Mouse (Mus musculus) intestine, postnatal 0 days (tissue): ENCODE measurements around the gene Ndufa11. TPM values are rescaled to one million over a fixed set of nuclear protein-coding genes. Genes with fewer than 3 reads are reported as not detected.

Experiments used
- ATAC-seq: fragments of 200-750 bp; cut with Nextera tagmentation; 2 replicates; pipeline ENCODE4 v1.8.0; 2017; ENCODE audit warnings: mild to moderate bottlenecking, moderate TSS enrichment, moderate library complexity
- H3K27ac ChIP-seq: fragments of 300-500 bp; sonication (generic); 2 replicates; pipeline ENCODE4 v1.5.1; 2014; ENCODE audit warnings: mild to moderate bottlenecking, low read depth, low read length, moderate library complexity
- H3K27me3 ChIP-seq: fragments of 300-500 bp; sonication (generic); replicated peaks from 2 replicates; pipeline ENCODE4 v1.6.1; 2014; ENCODE audit warnings: low read length, mixed read lengths; ENCODE audit not compliant: control insufficient read depth, insufficient read depth
- H3K36me3 ChIP-seq: fragments of 300-500 bp; sonication (generic); 2 replicates; pipeline ENCODE4 v1.6.1; 2014; ENCODE audit warnings: mild to moderate bottlenecking, moderate library complexity; ENCODE audit not compliant: control insufficient read depth, insufficient read depth
- H3K4me1 ChIP-seq: fragments of 300-500 bp; sonication (generic); replicated peaks from 2 replicates; pipeline ENCODE4 v1.6.1; 2014; ENCODE audit warnings: antibody characterized with exemption, low read length, mixed read lengths; ENCODE audit not compliant: control insufficient read depth, insufficient read depth
- H3K4me2 ChIP-seq: fragments of 300-500 bp; sonication (generic); replicated peaks from 2 replicates; pipeline ENCODE4 v1.6.1; 2014; ENCODE audit warnings: low read depth, mild to moderate bottlenecking, moderate library complexity
- H3K4me3 ChIP-seq: fragments of 300-500 bp; sonication (generic); 2 replicates; pipeline ENCODE4 v1.5.1; 2014; ENCODE audit warnings: low read depth, low read length
- H3K9ac ChIP-seq: fragments of 300-500 bp; sonication (generic); 2 replicates; pipeline ENCODE4 v1.6.1; 2014; ENCODE audit warnings: mild to moderate bottlenecking, low read depth, low read length
- H3K9me3 ChIP-seq: fragments of 300-500 bp; sonication (generic); 2 replicates; pipeline ENCODE4 v1.6.1; 2016; ENCODE audit warnings: mixed run types; ENCODE audit not compliant: control insufficient read depth
- CTCF ChIP-seq: sonication (generic); IDR thresholded peaks from 2 replicates; pipeline ENCODE4 v1.5.1; 2016; ENCODE audit warnings: low read depth, mild to moderate bottlenecking, control low read depth, antibody characterized with exemption, moderate library complexity
- WGBS: fragments of 180-500 bp; shearing (Covaris S2); extraction: QIAGEN DNeasy Blood & Tissue Kit; methylation state at CpG from one replicate; pipeline ENCODE4 v1.1.7; 2014; 5-methylcytosine and 5-hydroxymethylcytosine counted together
- polyA plus RNA-seq: library from polyadenylated mRNA; unstranded; fragments of >200 nt; fragmentation: Nextera tagmentation; extraction: Ambion mirVana; gene quantifications from 2 replicates; pipeline ENCODE4 v1.2.1, GENCODE M21; 2015

Gene Ndufa11
- polyA plus RNA-seq, 1 experiment from 2014 or later: 718 TPM

DNA sequence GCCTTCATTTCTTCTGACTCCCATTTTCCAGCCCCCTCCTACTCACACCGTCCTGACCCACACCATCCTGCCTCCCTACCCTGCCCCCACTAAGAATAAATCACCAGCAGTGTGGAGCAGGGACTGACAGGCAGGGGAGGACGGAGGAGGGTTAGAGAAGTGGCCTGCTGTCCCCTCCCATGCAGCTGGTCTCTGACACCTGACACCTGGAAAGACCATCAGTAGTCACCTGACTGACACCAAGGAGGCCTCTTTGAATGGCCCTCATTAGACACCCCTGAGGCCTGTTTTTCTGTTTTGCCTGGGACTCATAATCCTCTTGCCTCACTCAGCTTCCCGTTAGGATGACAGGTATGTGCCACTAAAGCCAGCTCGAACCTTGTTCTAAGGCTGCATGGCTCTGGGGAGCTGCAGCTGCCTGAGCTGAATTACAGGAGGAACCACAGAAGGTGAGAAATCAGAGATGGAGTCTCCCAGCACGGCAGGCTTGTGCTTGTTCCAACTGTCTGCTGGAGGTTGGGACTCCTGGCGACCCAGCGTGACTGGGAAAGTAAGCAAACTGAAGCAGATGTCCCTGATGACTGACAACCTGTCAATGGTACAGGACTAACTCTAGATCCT is 9.6 kb downstream of the Ndufa11 start:
- WGBS: 12% methylated on average over 7 of the region's 7 CpGs
- Histone ChIP-seq H3K4me1 (peaks cover 9% of the 10 kb centered on the region), H3K9me3 (no peaks in the 10 kb centered on the region), H3K9ac (0 out of 2 replicates have a peak overlapping the region, but pooled peaks have one; percentile 3), H3K4me3 (no peak overlapping the region), H3K4me2 (peak overlapping the region; percentile 46; the same call in 1 of the 2 replicates), H3K27ac (no peak overlapping the region), H3K36me3 (peaks cover 18% of the 10 kb centered on the region), H3K27me3 (no peaks in the 10 kb centered on the region)
- no peak for TF ChIP-seq CTCF
- ATAC-seq: 0 out of 2 replicates have a peak, but pooled peaks have one; percentile 20

DNA sequence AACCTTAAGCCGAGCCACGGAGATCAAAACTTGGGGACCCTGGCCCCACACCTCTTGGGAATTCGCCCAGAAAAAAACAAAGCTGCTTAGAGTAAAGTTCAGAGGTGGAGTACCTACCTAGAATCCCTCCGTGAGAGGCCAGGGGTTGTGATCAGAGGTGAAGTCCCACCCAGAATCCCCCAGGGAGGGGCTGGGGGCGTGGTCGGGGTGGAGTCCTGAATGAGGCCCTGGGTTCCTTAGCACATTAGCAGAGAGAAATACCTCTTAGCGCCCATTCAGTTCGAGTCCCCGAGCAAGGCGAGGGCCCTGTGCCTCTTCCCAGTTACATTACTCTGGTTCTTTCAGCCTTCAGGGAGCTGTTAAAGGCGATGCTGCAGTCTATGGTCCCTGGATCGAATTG is 10.1 kb downstream of the Ndufa11 start:
- ATAC-seq: peak; percentile 24; the same call in 1 of the 2 replicates
- TF ChIP-seq CTCF: no peak
- H3K27me3 ChIP-seq: no peaks in the 10 kb centered on the region
- H3K27ac ChIP-seq: no peak overlapping the region
- H3K4me1 ChIP-seq: peaks cover 9% of the 10 kb centered on the region
- no peak overlapping the region for H3K4me3 ChIP-seq
- peaks cover 13% of the 10 kb centered on the region for H3K36me3 ChIP-seq
- 0 out of 2 replicates have a peak overlapping the region, but pooled peaks have one; percentile 3 for H3K9ac ChIP-seq
- peak overlapping the region; percentile 46 for H3K4me2 ChIP-seq
- no peaks in the 10 kb centered on the region for H3K9me3 ChIP-seq
- WGBS: 8% methylated on average over 12 of the region's 12 CpGs

DNA sequence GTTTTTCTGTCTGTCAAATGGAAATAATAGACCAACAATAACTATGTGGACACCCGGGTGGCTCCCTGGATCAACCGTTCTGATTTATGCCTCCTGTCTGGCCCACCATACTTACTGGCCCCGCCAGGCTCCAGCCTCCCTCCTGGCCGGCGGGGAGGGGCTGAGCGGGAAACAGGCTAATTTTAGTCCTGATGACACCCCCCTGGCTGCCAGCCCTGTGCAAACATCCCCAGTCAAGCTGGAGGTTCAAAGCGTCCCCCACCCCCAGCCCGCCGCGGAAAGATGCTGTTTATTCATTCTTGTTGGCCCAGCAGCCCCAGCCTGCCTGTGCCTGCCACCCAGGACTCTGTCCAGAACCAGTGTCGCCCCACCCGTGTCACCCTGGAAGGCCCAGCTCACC is 10.6 kb downstream of the Ndufa11 start:
- no peak overlapping the region for H3K27ac ChIP-seq
- H3K27me3 ChIP-seq: no peaks in the 10 kb centered on the region
- H3K36me3 ChIP-seq: peaks cover 8% of the 10 kb centered on the region
- peak; percentile 21; the same call in 1 of the 2 replicates for ATAC-seq
- H3K4me3 ChIP-seq: no peak overlapping the region
- 0 out of 2 replicates have a peak overlapping the region, but pooled peaks have one; percentile 3 for H3K9ac ChIP-seq
- peak overlapping the region; percentile 46 for H3K4me2 ChIP-seq
- H3K9me3 ChIP-seq: no peaks in the 10 kb centered on the region
- H3K4me1 ChIP-seq: peaks cover 9% of the 10 kb centered on the region
- TF ChIP-seq CTCF: no peak; the same call in 1 of the 2 replicates
- WGBS: 6% methylated on average over 12 of the region's 12 CpGs

DNA sequence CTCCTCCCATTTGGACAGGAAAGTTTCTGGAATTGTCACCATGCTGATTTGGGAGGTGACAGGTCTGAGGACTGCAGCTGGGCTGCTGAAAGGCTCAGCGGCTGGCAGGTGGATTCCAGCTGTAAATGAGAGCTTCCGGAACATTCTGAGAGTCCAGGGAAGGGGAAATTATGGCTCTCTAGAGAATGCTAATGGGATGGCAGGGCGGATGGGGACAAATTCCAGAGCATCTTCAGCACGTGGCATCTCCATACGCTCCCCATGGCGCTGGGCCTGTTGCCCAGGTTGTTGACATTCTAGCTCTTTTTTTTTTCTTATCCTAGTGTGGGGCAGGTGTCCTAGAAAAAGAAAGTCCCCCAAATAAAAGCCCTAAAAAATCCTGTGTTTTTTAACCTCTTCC is 11.6 kb downstream of the Ndufa11 start:
- no peaks in the 10 kb centered on the region for H3K9me3 ChIP-seq
- TF ChIP-seq CTCF: no peak
- H3K4me2 ChIP-seq: no peak overlapping the region
- H3K27me3 ChIP-seq: no peaks in the 10 kb centered on the region
- H3K4me3 ChIP-seq: no peak overlapping the region
- H3K36me3 ChIP-seq: 0 out of 2 replicates have a peak, but pooled peaks cover under 1% of the 10 kb centered on the region
- no peak for ATAC-seq
- no peak overlapping the region for H3K9ac ChIP-seq
- WGBS: 48% methylated on average over 6 of the region's 6 CpGs
- H3K27ac ChIP-seq: no peak overlapping the region
- peaks cover 9% of the 10 kb centered on the region for H3K4me1 ChIP-seq

DNA sequence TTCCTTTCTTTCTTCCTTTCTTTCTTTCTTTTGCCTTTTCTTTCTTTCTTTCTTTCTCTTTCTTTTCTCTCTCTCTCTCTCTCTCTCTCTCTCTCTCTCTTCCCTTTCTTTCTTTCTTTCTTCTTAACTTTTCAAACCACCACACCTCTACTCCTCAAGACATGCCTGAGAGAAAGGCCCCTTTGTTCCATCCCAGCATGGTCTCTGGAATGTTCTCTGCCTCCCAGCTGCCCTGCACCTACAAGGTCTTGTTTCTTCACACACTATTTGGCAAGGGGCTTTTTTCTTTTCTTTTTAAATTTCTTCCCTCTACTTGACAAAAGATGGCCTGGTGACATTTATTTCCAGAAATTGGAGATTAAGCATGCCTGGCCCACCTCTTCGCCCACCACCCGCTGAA is 12.1 kb downstream of the Ndufa11 start:
- Histone ChIP-seq H3K9ac (no peak overlapping the region), H3K27ac (no peak overlapping the region)
- 86% methylated on average over 2 of the region's 2 CpGs for WGBS

DNA sequence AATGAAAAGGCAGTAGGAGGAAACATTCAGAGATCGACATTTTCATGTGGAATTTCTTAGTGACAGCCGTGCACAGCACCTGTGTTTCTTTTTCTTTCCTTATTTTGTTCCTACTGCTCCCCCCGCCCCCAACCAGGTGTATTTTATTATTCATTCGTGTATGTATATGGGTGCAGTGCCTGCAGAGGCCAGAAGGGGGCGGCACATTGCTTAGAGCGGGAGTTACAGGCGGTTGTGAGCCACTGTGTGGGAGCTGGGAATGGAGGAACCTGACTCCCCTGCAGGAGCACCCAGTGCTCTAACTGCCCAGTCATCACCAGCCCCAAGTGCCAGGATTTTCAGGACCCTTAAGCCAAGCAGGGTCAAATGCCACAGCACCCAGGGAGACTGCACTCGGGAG is 19.0 kb downstream of the Ndufa11 start:
- H3K4me3 ChIP-seq: no peak overlapping the region
- no peak overlapping the region for H3K4me2 ChIP-seq
- H3K9me3 ChIP-seq: no peaks in the 10 kb centered on the region
- 46% methylated on average over 8 of the region's 8 CpGs for WGBS
- peak; percentile 50 for TF ChIP-seq CTCF
- no peak for ATAC-seq
- H3K4me1 ChIP-seq: no peaks in the 10 kb centered on the region
- H3K27ac ChIP-seq: no peak overlapping the region
- H3K9ac ChIP-seq: no peak overlapping the region
- no peaks in the 10 kb centered on the region; the same call in 1 of the 2 replicates for H3K27me3 ChIP-seq
- H3K36me3 ChIP-seq: no peaks in the 10 kb centered on the region

More for the DNA sequence above, 12.1 kb downstream of the Ndufa11 start:
- Histone ChIP-seq H3K36me3 (no peaks in the 10 kb centered on the region), H3K4me3 (no peak overlapping the region), H3K4me1 (peaks cover 9% of the 10 kb centered on the region), H3K27me3 (no peaks in the 10 kb centered on the region), H3K9me3 (no peaks in the 10 kb centered on the region), H3K4me2 (no peak overlapping the region)
- no peak for TF ChIP-seq CTCF
- no peak for ATAC-seq
